In genomic region chr4:59662163-59662562, GRCm38 (mm10) we compare ENCODE assay signal across 19 mouse cellular contexts. TPM values are rescaled to one million over a fixed set of nuclear protein-coding genes. Genes with fewer than 3 reads are reported as not detected.
DNase-seq lines count a peak whose midpoint lies in the region; ATAC-seq and TF ChIP-seq lines count a peak whose summit lies in the region.
"Had no signal": no experiment of that assay in that cellular context is flagged by ENCODE, and none has a peak within 500 bp of the region (broad histone marks: within the 10 kb centered on the region; RNA-seq: fewer than 3 reads in every experiment).

No protein-coding gene starts in this region.

- no peaks in the 10 kb centered on the region for H3K36me3 ChIP-seq in lung, postnatal 0 days (ENCODE audit: insufficient read depth, low read length)
- no peaks in the 10 kb centered on the region for H3K36me3 ChIP-seq in intestine, postnatal 0 days (ENCODE audit: control insufficient read depth, insufficient read depth)

- no peak overlapping the region for H3K27ac ChIP-seq in lung, postnatal 0 days (ENCODE audit: low read length)
- no peak overlapping the region for H3K27ac ChIP-seq in intestine, postnatal 0 days (ENCODE audit: low read depth, low read length)
- H3K27ac ChIP-seq: embryonic facial prominence, embryonic 10.5 days; forebrain, embryonic 13.5 days; heart, embryonic 10.5 days; hindbrain, embryonic 13.5 days had no signal

- peak; percentile 43; the same call in 1 of the 2 replicates for TF ChIP-seq EP300 in lung, postnatal 0 days (IDR thresholded peaks at IDR 0.05)

- peak; percentile 35 for DNase-seq in heart, adult 11 months
- DNase-seq in heart, postnatal 10 days: no peak
- DNase-seq in lung, postnatal 0 days (ENCODE audit: low spot score): peak; percentile 37
- DNase-seq in lung, postnatal 14 days: no peak
- peak; percentile 5 for DNase-seq in yolk sac, embryonic 10.5 days (ENCODE audit: low spot score)
- no peak for DNase-seq in layer of hippocampus, postnatal 25 days (ENCODE audit: extremely low spot score in 1 of 2, low spot score in 1 of 2)
- DNase-seq: adrenal gland, adult 8-10 months; B cell, adult 2 months; cerebellum, adult 2 months; cerebellum, postnatal 10 days; gastrocnemius, postnatal 36 days; heart, adult 18-20 months; heart, postnatal 14 days had no signal

- no peaks in the 10 kb centered on the region; the same call in 1 of the 2 replicates for H3K9me3 ChIP-seq in lung, postnatal 0 days (ENCODE audit: low read length)
- H3K9me3 ChIP-seq in intestine, postnatal 0 days (ENCODE audit: control insufficient read depth): no peaks in the 10 kb centered on the region
- H3K9me3 ChIP-seq: forebrain, embryonic 13.5 days; heart, embryonic 10.5 days; hindbrain, embryonic 13.5 days had no signal

- WGBS in lung, postnatal 0 days: 69% methylated on average over 1 of the region's 1 CpGs
- WGBS in intestine, postnatal 0 days: 47% methylated on average over 1 of the region's 1 CpGs

- no peak for TF ChIP-seq CTCF in lung, postnatal 0 days (IDR thresholded peaks at IDR 0.05)
- TF ChIP-seq CTCF in intestine, postnatal 0 days (IDR thresholded peaks at IDR 0.05; ENCODE audit: low read depth): no peak

- H3K9ac ChIP-seq in lung, postnatal 0 days (replicated peaks; ENCODE audit: low read depth): no peak overlapping the region
- no peak overlapping the region for H3K9ac ChIP-seq in intestine, postnatal 0 days (ENCODE audit: low read depth, low read length)
- H3K9ac ChIP-seq: forebrain, embryonic 13.5 days; hindbrain, embryonic 13.5 days had no signal

- intact Hi-C loops in heart, postnatal 10 days (cut with DNase I): no loop called here

- no peaks in the 10 kb centered on the region for H3K4me1 ChIP-seq in lung, postnatal 0 days (ENCODE audit: insufficient read depth, low read depth, low read length)
- no peaks in the 10 kb centered on the region for H3K4me1 ChIP-seq in intestine, postnatal 0 days (replicated peaks; ENCODE audit: control insufficient read depth, insufficient read depth, low read length)
- H3K4me1 ChIP-seq: forebrain, embryonic 13.5 days; hindbrain, embryonic 13.5 days had no signal

- peak; percentile 38; the same call in 1 of the 2 replicates for ATAC-seq in lung, postnatal 0 days
- peak; percentile 43; the same call in 1 of the 2 replicates for ATAC-seq in intestine, postnatal 0 days
- ATAC-seq: CD4-positive, CD25-positive, alpha-beta regulatory T cell, adult 4 months; forebrain, embryonic 13.5 days had no signal

- H3K4me3 ChIP-seq in lung, postnatal 0 days (ENCODE audit: low read depth, low read length): no peak overlapping the region
- no peak overlapping the region for H3K4me3 ChIP-seq in intestine, postnatal 0 days (ENCODE audit: low read depth, low read length)
- H3K4me3 ChIP-seq: embryonic facial prominence, embryonic 10.5 days; forebrain, embryonic 13.5 days; heart, embryonic 10.5 days; hindbrain, embryonic 13.5 days had no signal

- H3K4me2 ChIP-seq in lung, postnatal 0 days (replicated peaks; ENCODE audit: low read depth, low read length): no peak overlapping the region
- H3K4me2 ChIP-seq in intestine, postnatal 0 days (replicated peaks; ENCODE audit: low read depth): no peak overlapping the region
- H3K4me2 ChIP-seq: forebrain, embryonic 13.5 days; hindbrain, embryonic 13.5 days had no signal

- no peaks in the 10 kb centered on the region for H3K27me3 ChIP-seq in lung, postnatal 0 days (replicated peaks; ENCODE audit: insufficient read depth, low read length)
- H3K27me3 ChIP-seq in intestine, postnatal 0 days (replicated peaks; ENCODE audit: control insufficient read depth, insufficient read depth, low read length): no peaks in the 10 kb centered on the region
- H3K27me3 ChIP-seq: forebrain, embryonic 13.5 days; hindbrain, embryonic 13.5 days had no signal

RNA-seq across cellular contexts. Expression of gene E130308A19Rik, which starts 36.2 kb away (rescaled TPM):
- total RNA-seq in heart, postnatal 10 days (2021): 10 to 100 TPM; 10.8 to 11.3 TPM
- 16.4 and 16.9 TPM in 2 replicates for polyA plus RNA-seq in lung, postnatal 0 days (2015; fragmentation: Nextera tagmentation; extraction: Ambion mirVana)
- 6.6 and 6.9 TPM in 2 replicates for polyA plus RNA-seq in intestine, postnatal 0 days (2015; fragmentation: Nextera tagmentation; extraction: Ambion mirVana)
- 10 to 100 TPM; 12.8 to 13.9 TPM for total RNA-seq in layer of hippocampus, postnatal 25 days (2021)

Comparison
In these comparisons a context has a peak if more than half of its experiments do, and no peak if none do; other contexts are left out.
1. DNase-seq: peak in heart, adult 11 months (single experiment), lung, postnatal 0 days (single experiment) and yolk sac, embryonic 10.5 days (single experiment); none in heart, postnatal 10 days (0 of 2), lung, postnatal 14 days (single experiment) and layer of hippocampus, postnatal 25 days (0 of 2).